Mouse (Mus musculus): ENCODE data around the gene Myo1c. TPM values are rescaled to one million over a fixed set of nuclear protein-coding genes. Genes with fewer than 3 reads are reported as not detected.

The Myo1c gene
- total and polyA plus RNA-seq, 2 experiments from 2014 or later = 8.2 to 21.0 TPM

- peak; percentile 34; the same call in 1 of the 2 replicates for ATAC-seq
- H3K36me3 ChIP-seq (ENCODE audit: insufficient read depth) = no peaks in the 10 kb centered on the region
- 3% methylated on average over 42 of the region's 45 CpGs for WGBS
- H3K4me3 ChIP-seq (ENCODE audit: low read depth, low read length) = peak overlapping the region; percentile 38
- peaks cover 14% of the 10 kb centered on the region for H3K4me1 ChIP-seq (ENCODE audit: insufficient read depth)
- no peaks in the 10 kb centered on the region for H3K9me3 ChIP-seq (ENCODE audit: low read length)
- no peaks in the 10 kb centered on the region for H3K27me3 ChIP-seq (ENCODE audit: insufficient read depth, low read length)
- peak; percentile 42 for DNase-seq
- H3K27ac ChIP-seq (ENCODE audit: low read depth, low read length) = no peak overlapping the region
- H3K9ac ChIP-seq = peak overlapping the region; percentile 47
- peak overlapping the region; percentile 87 for H3K4me2 ChIP-seq (ENCODE audit: low read depth)
- no peak; the same call in 1 of the 2 replicates for TF ChIP-seq CTCF (IDR thresholded peaks at IDR 0.05; ENCODE audit: low read depth)
These were observed 3.6 kb downstream of the Myo1c start for GRCm38 (mm10) chr11:75653781-75654470.

- ATAC-seq = no peak
- peak overlapping the region; percentile 47; the same call in 1 of the 2 replicates for H3K9ac ChIP-seq
- no peaks in the 10 kb centered on the region; the same call in 1 of the 2 replicates for H3K36me3 ChIP-seq (ENCODE audit: insufficient read depth)
- DNase-seq = no peak
- H3K27me3 ChIP-seq (ENCODE audit: insufficient read depth, low read length) = no peaks in the 10 kb centered on the region
- peak overlapping the region; percentile 38 for H3K4me3 ChIP-seq (ENCODE audit: low read depth, low read length)
- no peaks in the 10 kb centered on the region for H3K9me3 ChIP-seq (ENCODE audit: low read length)
- peaks cover 14% of the 10 kb centered on the region for H3K4me1 ChIP-seq (ENCODE audit: insufficient read depth)
- no peak overlapping the region; the same call in 1 of the 2 replicates for H3K27ac ChIP-seq (ENCODE audit: low read depth, low read length)
- TF ChIP-seq CTCF (IDR thresholded peaks at IDR 0.05; ENCODE audit: low read depth) = no peak
- peak overlapping the region; percentile 87 for H3K4me2 ChIP-seq (ENCODE audit: low read depth)
- WGBS = 49% methylated on average over 25 of the region's 25 CpGs
These were observed 4.4 kb downstream of the Myo1c start for GRCm38 (mm10) chr11:75654471-75655390.

GRCm38 (mm10) chr11:75655621-75656545, 5.6 kb downstream of the Myo1c start:
- DNase-seq = peak; percentile 55

GRCm38 (mm10) chr11:75656621-75657590, 6.6 kb downstream of the Myo1c start:
- Histone ChIP-seq H3K27ac (ENCODE audit: low read depth, low read length) (no peak overlapping the region), H3K27me3 (ENCODE audit: insufficient read depth, low read length) (no peaks in the 10 kb centered on the region), H3K4me3 (ENCODE audit: low read depth, low read length) (peak overlapping the region; percentile 69), H3K36me3 (ENCODE audit: insufficient read depth) (peaks cover 13% of the 10 kb centered on the region; the same call in 1 of the 2 replicates), H3K4me1 (ENCODE audit: insufficient read depth) (peaks cover 14% of the 10 kb centered on the region), H3K9ac (peak overlapping the region; percentile 84), H3K4me2 (ENCODE audit: low read depth) (peak overlapping the region; percentile 98), H3K9me3 (ENCODE audit: low read length) (no peaks in the 10 kb centered on the region)
- TF ChIP-seq CTCF (IDR thresholded peaks at IDR 0.05; ENCODE audit: low read depth) = no peak
- 67% methylated on average over 20 of the region's 20 CpGs for WGBS
- no peak for DNase-seq
- ATAC-seq = no peak

More at GRCm38 (mm10) chr11:75655621-75656545, 5.6 kb downstream of the Myo1c start:
- no peak for TF ChIP-seq CTCF (IDR thresholded peaks at IDR 0.05; ENCODE audit: low read depth)
- Histone ChIP-seq H3K4me2 (ENCODE audit: low read depth) (peak overlapping the region; percentile 98), H3K9ac (peak overlapping the region; percentile 84), H3K27ac (ENCODE audit: low read depth, low read length) (no peak overlapping the region), H3K9me3 (ENCODE audit: low read length) (no peaks in the 10 kb centered on the region), H3K36me3 (ENCODE audit: insufficient read depth) (peaks cover 3% of the 10 kb centered on the region; the same call in 1 of the 2 replicates), H3K4me3 (ENCODE audit: low read depth, low read length) (peak overlapping the region; percentile 69), H3K27me3 (ENCODE audit: insufficient read depth, low read length) (no peaks in the 10 kb centered on the region), H3K4me1 (ENCODE audit: insufficient read depth) (peaks cover 14% of the 10 kb centered on the region)
- 2% methylated on average over 78 of the region's 78 CpGs for WGBS
- ATAC-seq = peak; percentile 35

- Histone ChIP-seq H3K9me3 (ENCODE audit: low read length) (no peaks in the 10 kb centered on the region), H3K27ac (ENCODE audit: low read depth, low read length) (no peak overlapping the region), H3K4me2 (ENCODE audit: low read depth) (no peak overlapping the region), H3K4me1 (ENCODE audit: insufficient read depth) (peaks cover 7% of the 10 kb centered on the region), H3K27me3 (ENCODE audit: insufficient read depth, low read length) (no peaks in the 10 kb centered on the region), H3K36me3 (ENCODE audit: insufficient read depth) (peaks cover 20% of the 10 kb centered on the region; the same call in 1 of the 2 replicates), H3K9ac (no peak overlapping the region), H3K4me3 (ENCODE audit: low read depth, low read length) (no peak overlapping the region)
- DNase-seq (no peak), ATAC-seq (no peak)
- no peak for TF ChIP-seq CTCF (IDR thresholded peaks at IDR 0.05; ENCODE audit: low read depth)
These were observed 7.5 kb downstream of the Myo1c start for GRCm38 (mm10) chr11:75657841-75658240.

Data from forebrain, postnatal 0 days (tissue).